Mouse (Mus musculus) 3T3-L1 (cell line): ENCODE results near the gene Syt14.

ENCODE experiments used
- DNase-seq: peaks from one replicate; pipeline ENCODE4 v3.0.0-alpha.2; 2015; ENCODE audit warnings: low read depth, low spot score

The Syt14 gene

DNA sequence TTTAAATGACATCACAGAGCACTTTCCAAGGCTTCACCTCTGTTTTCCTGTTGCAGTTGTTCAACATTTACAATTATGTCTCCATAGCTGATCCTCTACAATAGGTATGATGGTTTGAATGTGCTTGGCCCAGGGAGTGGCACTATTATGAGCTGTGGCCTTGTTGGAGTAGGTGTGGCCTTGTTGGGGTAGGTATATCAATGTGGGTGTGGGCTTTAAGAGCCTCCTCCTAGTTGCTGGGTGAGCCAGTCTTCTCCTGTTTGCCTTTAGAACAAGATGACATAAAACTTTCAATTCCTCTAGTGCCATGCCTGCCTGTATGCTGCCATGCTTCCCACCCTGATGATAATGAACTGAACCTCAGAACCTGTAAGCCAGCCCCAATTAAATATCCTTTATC, 42.1 kb downstream of the Syt14 start:
- DNase-seq: no peak

DNA sequence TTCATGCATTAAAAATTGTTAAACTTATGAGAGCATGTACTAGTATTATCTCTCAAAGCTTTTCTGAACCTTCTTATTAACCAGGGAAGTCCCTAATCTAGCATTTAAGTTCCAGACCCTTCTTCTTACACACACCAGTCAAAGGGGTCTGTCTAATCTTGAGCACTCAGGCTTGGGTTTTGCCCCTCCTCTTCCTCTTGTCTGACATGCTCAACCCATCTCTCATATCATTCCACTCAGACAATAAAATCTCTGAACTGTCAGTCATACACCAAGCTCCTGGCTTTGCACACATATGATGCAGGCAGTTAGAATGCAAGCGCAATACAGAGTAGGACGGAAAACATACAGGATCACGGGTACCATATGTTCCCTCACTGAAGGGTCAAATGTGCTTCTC, 48.4 kb downstream of the Syt14 start:
- no peak for DNase-seq

DNA sequence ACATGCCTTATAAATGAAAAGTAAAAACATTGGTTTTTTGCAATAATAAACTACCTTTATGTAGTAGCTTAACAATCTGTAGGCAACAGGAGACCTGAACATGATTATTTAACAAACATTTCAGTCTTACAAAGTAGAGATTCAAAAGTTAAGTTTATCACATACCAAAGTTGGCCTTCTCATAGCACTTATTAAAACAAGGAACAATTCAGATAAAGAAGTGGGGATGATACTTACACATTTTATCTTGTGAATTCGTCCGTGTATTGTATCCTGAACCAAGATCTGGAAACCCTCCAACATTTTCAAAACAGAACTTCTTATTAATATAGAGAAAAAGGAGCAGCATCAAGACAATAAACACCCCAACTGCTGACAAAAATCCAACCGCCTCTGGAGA, 49.1 kb downstream of the Syt14 start:
- DNase-seq: no peak

DNA sequence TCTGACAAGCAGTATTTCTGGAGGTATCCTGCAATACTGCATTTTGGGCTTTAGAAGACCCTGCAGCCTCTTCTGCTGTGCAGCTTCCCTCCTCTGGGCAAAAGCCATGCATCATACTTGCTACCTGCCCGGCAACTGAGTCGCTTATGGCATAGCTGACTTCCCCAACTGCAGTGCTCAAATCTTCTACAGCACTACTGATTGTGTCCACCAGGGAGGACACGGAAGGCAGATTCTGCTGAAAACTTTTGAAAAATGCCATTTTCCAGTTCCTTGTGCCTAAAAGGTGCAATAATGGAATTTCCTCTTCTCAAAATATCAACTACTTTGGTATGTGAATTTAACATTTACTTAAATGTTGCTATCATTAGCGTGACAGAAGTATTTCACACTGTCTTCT, 51.2 kb downstream of the Syt14 start:
- peak; percentile 6 for DNase-seq

DNA sequence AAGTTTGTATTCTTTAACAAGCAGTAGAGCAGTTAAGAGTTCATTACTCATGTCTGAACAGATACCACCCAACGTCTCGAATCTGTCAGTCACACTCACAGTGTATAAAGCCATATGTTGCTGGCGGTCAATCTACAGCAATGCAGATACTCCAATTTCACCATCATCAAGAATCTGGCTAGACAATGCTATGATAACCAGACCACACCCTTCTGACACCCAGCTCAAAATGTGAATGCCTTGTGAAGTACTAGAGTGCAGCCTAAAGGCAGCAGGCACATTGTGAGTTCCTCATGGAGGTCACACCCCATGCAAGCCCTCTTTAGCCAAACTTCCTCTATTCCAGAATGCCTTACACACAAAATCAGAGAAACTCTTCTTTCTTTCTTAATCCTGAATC, 53.9 kb downstream of the Syt14 start:
- no peak for DNase-seq

DNA sequence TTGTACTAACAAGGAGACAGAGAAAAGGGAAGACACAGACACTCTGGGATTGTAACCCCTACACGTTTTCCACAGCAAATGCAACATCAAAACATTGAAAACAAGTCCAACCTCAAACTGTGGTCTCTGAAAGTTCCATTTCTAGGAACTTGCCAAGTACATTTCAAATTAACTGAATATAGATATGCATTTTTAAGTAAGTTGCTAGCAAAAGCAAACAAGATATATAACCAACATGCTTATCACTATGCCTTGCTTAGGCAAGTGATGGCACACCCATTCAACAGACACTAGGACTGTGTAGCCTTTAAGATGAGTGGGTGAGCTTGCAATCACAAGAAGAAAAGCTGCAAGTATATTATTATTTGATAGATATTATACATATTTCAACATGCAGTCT, 54.5 kb downstream of the Syt14 start:
- DNase-seq: no peak

DNA sequence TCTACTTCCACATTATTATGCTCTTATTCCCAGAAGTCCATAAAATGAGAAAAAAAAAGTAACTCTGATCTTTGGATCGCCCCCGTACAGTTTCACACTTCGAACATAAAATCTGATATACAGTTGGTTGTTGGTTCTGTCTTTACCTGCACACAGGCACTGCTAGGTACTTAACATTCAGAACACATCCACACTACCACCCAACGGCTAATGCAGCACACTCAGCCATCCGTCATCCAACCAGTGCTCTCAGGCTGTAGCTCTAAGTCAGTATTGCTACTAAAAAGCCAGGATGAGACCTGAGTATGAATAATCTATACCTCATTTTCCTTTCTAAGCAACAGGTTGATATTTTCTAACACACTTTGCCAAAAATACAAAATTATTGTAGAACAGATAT, 73.3 kb downstream of the Syt14 start:
- DNase-seq: no peak

DNA sequence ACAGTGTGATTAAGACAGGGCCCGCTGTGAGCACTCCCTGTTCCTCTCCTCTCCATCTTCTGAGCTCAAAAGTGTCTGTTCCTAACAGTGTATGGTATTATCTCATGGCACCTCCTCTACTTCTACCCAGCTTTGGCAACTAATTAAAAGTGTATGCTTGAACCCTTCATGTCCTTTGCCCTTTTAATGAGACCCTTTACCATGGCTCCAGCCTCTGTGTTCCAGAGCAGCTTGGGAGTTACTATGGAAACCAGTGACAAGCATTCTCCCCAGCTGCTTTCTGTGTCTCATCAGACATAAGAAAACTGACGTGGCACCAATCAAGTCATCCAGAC, 87.8 kb downstream of the Syt14 start:
- no peak for DNase-seq

DNA sequence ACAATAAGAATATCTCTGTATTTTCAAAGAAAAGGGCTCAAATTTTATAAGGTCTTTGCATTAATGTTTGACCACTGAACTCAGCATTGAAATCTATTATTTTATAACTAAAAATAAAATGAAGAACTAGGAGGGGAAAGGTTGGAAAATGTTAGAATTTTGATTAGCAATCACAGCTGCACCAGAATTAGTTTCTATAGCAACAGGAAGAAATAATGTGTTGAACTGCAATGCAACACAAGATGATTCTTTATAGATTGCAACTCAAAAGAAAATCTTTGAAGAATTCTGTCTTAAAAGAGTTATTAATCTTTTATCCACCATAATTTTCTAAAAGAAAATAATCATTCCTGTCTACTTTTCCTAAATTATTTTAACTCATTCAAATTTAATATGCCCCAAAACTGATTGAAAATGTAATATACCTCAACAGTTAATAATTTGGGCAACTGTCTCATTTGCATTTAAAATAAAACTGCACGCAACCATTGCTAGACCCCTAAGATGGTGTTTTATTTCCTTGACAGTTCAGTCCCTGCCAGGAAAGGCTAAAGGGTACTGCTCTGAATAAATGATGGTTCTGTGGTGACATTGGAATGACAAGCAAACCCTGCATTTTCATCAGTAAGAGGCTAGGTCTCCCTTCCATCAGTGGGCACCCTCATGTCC, 88.3 kb downstream of the Syt14 start:
- DNase-seq: no peak

DNA sequence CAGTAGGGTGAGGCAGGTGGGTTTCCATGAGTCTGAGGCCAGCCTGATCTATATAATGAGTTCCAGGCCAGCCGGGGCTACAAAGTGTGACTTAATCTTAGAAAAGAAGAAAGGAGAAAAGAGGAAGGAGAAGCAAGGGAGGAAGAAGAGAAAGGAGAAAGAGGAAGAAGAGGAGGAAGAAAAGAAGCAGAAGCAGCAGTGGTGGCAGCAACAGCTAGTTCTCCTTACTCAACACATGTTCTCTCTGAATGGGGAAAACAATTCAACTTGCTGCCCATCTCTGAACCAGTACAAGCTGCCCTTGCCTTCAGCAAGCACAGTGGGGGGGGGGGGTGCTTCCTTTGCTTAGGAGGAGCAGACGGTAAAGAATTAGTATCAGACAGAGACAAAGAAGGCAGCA, 96.5 kb downstream of the Syt14 start:
- no peak for DNase-seq

DNA sequence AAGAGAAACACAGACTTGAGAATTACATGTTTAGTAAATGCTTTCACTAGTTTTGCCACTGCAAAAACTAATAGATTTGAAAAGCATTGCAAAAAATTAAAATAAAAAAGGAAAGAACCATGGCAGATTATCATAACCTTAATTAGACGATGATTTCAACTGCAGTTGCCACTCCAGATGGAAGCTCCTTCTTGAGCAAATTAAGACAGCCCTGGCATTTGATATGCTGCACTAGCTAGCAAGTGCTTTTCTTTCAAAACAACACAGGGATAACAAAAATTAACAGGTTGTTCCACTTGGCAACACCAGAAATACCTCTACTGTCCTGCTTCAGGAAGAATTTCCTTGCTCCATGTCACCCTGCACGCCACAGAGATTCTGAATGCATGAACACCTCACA, 97.6 kb downstream of the Syt14 start:
- no peak for DNase-seq

DNA sequence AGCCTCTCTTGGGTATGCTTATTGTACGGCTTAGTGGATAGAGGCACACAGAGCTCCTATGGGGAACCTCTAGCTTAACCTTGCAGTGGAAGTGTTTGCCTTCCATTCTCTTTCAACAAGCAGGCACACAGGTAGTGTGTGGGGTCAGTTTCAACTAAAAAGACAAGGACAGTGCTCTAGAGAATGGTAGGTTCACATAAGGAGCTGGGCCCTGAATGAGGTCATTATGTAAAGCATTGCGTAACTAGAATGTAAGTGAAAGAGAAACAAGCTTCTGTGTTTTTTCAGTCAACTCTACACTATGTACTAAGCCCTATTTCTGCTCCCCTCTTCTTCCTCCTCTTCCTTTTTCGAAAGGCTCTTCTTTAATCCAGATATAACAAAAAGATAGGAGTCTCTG, 103.8 kb downstream of the Syt14 start:
- DNase-seq: peak; percentile 7

DNA sequence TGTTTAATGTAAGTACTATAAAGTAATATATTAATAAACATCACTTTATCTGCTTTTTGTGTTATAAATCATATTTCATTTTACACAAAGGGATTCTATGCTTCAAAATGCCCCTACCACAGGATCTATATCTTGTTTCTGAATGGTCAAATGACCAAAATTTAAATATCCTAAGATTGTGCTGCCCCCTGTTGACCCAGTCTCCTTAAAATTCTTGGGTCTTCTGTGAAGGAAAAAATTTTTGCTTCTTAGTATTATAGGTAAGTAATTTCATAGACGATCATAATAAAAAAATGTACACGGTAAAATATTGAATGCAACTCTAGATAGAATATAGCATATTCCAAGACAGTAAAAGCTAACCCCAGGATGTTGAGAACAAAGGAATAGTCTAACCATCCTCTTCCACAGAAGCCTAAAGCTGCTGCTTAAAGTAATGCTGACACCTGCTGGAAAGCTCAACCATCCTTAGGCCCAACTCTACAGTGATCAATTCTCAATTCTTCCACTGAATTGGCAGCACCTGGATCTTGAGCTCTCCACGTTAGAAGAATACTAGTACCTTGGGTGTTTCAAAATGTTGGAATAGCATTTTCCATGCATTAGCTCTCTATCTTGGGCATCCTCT, 123.4 kb downstream of the Syt14 start:
- DNase-seq: peak; percentile 77

DNA sequence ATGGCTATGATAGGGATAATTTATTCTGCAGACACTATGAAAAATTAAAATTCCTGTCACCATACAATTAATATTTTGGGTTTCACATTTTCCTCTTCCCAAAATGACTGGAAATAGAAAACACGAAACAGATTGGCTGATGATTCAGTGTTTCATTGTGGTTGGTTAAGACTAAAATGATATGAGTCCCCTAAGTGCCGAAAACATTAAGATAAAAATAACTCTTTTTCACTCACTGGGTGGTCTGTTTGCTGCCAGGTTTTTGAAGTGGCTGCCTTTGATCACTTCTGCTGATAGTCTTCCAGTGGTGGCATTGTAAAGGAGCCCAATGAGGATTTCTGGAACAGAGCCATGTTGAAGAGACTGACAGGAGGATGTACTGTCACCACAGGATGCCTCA, 134.1 kb downstream of the Syt14 start:
- DNase-seq: no peak

DNA sequence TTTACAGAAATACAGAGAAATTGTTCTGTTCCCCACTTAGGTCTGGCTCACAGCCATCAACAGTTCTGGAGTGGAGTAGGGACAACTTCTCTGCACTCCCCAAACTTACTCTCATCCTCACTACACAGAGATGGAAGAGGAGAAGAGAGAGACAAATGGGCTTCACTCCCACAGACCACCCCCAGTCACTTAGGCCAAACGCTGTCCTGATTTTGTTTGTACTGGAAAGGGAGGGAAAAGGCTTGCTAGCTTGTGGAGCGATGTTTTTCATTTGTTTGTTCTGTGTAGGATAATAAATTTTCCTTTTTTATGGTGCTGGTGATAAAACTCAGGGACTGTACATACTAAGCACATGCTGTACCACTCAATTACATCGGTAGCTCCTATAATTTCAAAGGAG, 134.7 kb downstream of the Syt14 start:
- DNase-seq: no peak

DNA sequence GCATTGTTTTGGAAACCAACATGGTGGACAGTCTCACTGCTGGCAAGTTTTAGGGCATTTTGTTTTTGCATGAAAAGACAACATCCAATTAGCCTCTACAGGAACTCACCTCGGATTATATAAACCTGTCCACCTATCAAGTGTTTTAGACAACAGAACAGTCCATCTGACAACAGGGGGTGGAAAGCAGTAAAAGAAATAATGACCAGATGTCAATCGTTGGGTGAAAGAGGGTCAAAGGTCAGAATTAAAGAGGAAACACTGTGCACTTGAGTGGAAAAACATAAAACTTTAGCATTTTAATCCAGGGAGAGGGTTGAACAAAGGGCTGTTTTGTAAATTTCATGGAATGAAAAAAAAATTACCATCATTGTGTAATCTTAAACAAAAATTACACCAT, 136.8 kb downstream of the Syt14 start:
- DNase-seq: no peak

DNA sequence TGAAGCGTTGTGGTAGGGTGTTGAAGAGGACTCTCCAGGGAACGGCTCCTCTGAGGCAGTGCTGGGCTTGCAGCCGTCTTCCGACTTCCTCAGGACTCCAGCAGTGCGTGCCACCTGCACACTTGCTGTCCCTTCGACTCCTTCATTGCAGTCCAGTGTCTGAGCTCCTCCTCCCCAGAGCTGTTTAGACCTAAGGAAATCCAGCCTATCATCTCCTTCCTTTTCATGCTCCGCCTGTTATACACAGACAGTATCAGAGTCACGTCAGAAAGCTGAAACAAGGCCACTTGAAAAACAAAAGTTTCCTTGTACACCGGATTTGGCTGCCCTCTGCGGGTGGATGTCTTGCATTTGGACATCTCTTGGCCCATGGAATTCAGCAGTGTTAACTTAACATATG, 138.4 kb downstream of the Syt14 start:
- no peak for DNase-seq

DNA sequence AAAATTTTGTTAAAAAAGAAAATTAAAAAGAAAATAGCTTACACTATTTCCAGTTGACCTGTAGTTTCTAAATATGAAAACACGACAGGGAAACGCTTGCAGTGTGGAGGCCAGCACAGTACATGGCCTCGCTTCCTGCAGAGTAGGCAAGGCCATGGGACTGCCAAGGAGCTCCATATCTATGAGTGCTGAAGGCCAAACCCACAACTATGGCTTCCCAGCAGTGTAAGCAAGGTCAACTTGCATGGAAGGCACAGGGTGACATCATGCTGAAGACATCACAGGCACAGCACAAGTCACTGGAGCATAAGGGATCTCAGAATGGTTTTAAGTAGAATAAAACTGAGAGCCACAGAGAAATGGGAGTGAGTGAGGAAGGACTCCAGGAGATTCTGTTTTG, 139.5 kb downstream of the Syt14 start:
- DNase-seq: no peak

DNA sequence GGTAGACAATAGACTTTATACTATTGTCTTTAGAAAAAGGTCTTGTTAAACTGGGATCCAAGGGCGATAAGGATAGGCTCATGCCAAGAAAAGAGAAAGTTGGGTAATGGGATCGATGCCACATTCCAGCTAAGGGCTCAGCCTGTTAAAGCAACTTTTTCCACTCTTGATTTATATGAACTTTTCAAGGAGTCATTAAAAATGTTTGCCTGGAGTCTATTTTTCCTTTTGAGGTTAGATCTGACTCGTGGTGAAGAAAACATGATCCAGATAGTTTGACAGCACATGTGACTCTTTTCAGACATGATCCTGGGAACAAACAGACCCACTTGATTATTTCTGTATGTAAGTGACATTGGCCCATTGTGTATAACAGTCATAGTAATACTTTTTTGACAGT, 144.9 kb downstream of the Syt14 start:
- peak; percentile 60 for DNase-seq

DNA sequence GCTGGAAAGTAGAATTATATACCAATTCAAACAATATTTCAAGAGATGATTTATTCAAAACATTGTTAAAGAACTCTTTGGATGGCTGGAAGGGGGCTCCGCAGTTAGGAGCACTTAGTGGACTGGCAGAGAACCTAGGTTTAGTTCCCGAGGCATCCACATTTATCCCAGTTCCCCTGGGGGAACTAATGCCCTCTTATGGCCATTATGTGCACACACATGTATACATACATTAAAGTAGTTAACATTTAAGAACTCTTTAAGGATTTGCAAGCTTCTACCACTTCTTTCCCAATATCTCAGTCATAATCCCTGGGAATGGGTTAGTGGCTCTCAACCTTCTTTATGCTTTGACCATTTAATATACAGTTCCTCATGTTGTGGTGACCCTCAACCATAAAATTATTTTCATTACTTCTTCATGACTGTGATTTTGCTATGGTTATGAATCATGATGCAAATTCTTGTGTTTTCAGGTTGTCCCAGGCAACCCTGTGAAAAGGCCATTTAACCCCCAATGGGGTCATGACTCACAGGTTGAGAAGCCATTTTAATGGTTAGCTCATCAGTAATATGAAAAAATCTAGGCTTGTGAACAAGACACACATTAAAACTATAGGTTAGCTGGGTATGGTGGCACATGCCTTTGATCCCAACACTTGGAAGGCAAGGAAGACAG, 152.8 kb downstream of the Syt14 start:
- DNase-seq: peak; percentile 71

DNA sequence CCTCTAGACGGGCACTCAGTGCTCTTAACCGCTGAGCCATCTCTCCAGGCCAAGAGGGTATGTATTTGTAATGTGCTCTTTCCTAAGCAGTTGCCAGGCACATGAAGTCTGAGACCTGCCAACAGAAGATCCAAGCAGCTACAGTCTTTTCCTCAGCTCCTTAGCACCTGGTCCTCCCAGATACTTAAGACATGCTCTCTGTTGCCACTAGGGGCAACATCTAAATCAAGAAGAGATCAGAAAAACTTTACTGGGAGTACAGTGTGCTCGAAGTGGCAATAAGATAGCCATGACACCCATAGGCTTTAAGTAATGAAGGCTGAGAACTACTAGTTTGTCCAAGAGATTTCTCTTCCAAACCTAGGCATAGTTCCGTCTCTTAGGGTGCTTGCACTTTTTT, 155.4 kb downstream of the Syt14 start:
- peak; percentile 51 for DNase-seq

DNA sequence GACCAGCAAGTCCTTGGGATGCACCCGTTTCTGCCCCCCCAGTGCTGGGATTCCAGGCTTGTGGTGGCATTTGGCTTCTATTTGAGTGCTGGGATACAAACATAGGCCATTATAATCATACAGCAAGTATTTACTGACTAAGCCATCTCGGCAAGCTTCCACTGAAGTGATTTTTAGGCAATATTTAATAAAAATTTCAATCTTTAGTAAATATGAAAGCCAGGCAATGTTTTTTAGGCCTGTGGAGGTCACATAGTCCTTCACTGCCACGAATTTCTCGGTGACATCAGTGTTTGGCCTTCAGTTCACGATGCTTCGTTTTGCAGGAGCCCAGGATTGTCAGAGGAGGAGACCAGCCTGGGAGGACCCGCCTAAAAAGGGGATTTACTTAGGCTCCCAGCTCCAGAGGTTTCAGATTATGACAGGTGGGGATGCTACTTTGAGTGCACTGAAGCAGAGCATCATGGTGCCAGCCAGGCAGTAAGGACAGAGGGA, 156.4 kb downstream of the Syt14 start:
- DNase-seq: no peak

DNA sequence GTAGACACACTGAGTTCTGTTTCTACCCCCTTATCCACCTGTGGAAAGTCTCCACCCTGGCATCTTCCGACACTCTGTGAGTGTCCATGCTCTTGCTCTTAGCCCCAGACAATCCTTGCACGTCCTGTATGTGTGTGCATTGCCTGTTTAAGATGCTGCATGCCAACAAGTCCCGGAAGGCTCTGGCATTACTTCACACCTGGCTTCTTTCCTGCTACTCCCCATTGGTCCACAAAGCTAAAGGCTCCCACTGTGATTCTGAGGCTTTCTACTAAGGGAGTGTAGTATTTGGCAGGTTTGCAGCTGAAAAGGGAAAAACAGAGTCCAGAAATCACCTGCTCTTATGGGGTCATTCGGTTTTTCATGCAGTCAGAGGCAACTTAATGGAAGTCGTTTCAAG, 162.7 kb downstream of the Syt14 start:
- DNase-seq: no peak
